Mouse (Mus musculus) hindbrain, embryonic 12.5 days (tissue): ENCODE results near the gene Rmnd5a. TPM values are rescaled to one million over a fixed set of nuclear protein-coding genes. Genes with fewer than 3 reads are reported as not detected.
A peak's percentile ranks its signal among the peaks of the same experiment; 100 is the strongest.
"Not testable (repeated sequence)": the region's sequence is repeated elsewhere in the genome, so short reads cannot be mapped to it uniquely, and the experiment has no call there.

Experiments used
- ATAC-seq: fragments of 200-750 bp; cut with Nextera tagmentation; 2 replicates; pipeline ENCODE4 v1.8.0; 2017; ENCODE audit warnings: moderate TSS enrichment; ENCODE audit not compliant: low FRiP score
- H3K27ac ChIP-seq: fragments of 300-500 bp; sonication (generic); 2 replicates; pipeline ENCODE4 v1.5.1; 2016; ENCODE audit warnings: mild to moderate bottlenecking
- H3K27me3 ChIP-seq: fragments of 300-500 bp; sonication (generic); 2 replicates; pipeline ENCODE4 v1.6.1; 2016; ENCODE audit warnings: mild to moderate bottlenecking
- H3K36me3 ChIP-seq: fragments of 300-500 bp; sonication (generic); 2 replicates; pipeline ENCODE4 v1.6.1; 2016; ENCODE audit warnings: mild to moderate bottlenecking
- H3K4me1 ChIP-seq: fragments of 300-500 bp; sonication (generic); 2 replicates; pipeline ENCODE4 v1.6.1; 2016
- H3K4me2 ChIP-seq: fragments of 300-500 bp; sonication (generic); replicated peaks from 2 replicates; pipeline ENCODE4 v1.6.1; 2016; ENCODE audit warnings: mild to moderate bottlenecking
- H3K4me3 ChIP-seq: fragments of 300-500 bp; sonication (generic); 2 replicates; pipeline ENCODE4 v1.5.1; 2016; ENCODE audit warnings: mild to moderate bottlenecking
- H3K9ac ChIP-seq: fragments of 300-500 bp; sonication (generic); 2 replicates; pipeline ENCODE4 v1.6.1; 2016; ENCODE audit warnings: mild to moderate bottlenecking, moderate library complexity
- H3K9me3 ChIP-seq: fragments of 300-500 bp; sonication (generic); replicated peaks from 2 replicates; pipeline ENCODE4 v1.6.1; 2016; ENCODE audit warnings: mild to moderate bottlenecking
- WGBS: fragments of 180-500 bp; shearing (Covaris S2); methylation state at CpG from one replicate; pipeline ENCODE4 v1.1.7; 2016; 5-methylcytosine and 5-hydroxymethylcytosine counted together
- polyA plus RNA-seq: library from polyadenylated mRNA; unstranded; fragments of >200 nt; fragmentation: Nextera tagmentation; extraction: Ambion mirVana; gene quantifications from 2 replicates; pipeline ENCODE4 v1.2.1, GENCODE M21; 2016

Rmnd5a gene
- polyA plus RNA-seq, result 15.5 and 18.4 TPM in 2 replicates

DNA sequence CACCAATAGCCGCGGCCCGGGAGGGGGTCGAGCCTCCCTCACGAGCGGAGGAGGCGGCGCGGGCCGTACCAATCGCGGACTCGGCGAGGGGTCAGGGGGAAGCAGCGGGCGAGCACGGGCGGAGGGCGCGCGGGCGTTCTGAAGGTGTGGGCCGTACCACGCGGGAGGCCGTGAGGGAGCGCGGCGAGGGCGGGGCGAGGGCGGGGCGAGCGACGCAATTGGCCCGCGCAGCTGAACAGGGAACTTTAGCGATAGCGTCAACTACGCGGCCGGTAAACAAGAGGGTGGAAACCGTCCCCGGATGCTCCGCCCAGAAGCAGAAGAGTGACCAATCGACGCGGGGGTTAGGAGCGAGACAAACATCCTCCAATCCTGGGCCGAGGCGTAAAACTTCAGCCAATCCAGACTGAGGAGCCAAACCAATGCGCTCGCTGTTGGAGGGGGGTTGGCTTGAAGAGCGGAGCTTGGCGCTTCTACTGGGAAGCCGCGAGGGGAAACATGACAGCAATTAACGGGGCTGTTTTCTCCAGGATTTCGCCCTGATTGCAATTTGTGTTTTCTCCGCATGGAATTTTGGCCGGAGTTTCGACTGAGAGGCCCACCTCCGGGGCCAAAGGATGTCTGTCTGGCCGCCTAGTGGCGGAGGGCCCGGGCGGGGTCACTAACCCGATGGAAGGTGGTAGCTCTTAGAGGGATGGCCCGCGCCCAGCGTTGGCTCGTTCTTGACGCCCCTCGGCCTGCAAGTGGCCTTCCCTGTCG, at the start of gene Rmnd5a:
Gene Rmnd5a (minus strand): TSS at position 146 of the 759 bp plus-strand sequence.
- ATAC-seq, result peak; percentile 99

DNA sequence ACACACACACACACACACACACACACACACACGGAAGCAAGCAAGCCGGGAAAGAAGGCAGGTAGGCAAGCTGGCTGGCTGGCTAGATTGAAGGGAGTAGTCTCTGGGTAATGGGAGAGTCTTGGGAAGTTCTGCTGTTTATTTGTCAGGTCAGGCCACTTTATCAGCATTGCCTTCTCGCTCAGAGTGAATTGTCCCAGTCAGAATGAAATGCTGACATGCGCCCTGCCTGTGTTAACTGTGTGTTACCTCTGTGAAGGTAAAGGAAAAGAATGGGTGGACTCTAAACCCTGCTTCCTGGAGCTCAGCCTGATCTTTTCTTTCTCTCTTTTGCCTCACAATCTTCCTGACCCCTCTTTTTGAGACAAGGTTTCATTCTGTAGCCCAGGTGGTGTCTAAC, 47.5 kb upstream of the Rmnd5a start:
- 62% methylated on average over 2 of the region's 4 CpGs for WGBS
- no peaks in the 10 kb centered on the region for H3K27me3 ChIP-seq
- H3K9me3 ChIP-seq, result no peaks in the 10 kb centered on the region
- no peaks in the 10 kb centered on the region for H3K36me3 ChIP-seq
- H3K4me2 ChIP-seq, result no peak overlapping the region
- H3K4me1 ChIP-seq, result no peaks in the 10 kb centered on the region
- H3K9ac ChIP-seq, result no peak overlapping the region
- H3K27ac ChIP-seq, result no peak overlapping the region
- no peak overlapping the region for H3K4me3 ChIP-seq
- ATAC-seq, result no peak

More for the DNA sequence above, at the start of gene Rmnd5a:
- peak within 1 kb of the TSS; percentile 94 for H3K4me2 ChIP-seq
- peak within 1 kb of the TSS; percentile 97 for H3K27ac ChIP-seq
- H3K27me3 ChIP-seq, result no peaks in the 10 kb centered on the region
- no peaks in the 10 kb centered on the region for H3K9me3 ChIP-seq
- peak within 1 kb of the TSS; percentile 94 for H3K9ac ChIP-seq
- H3K4me3 ChIP-seq, result peak within 1 kb of the TSS; percentile 97
- H3K4me1 ChIP-seq, result peaks cover 38% of the 10 kb centered on the region
- no peaks in the 10 kb centered on the region for H3K36me3 ChIP-seq
- under 1% methylated on average over 74 of the region's 75 CpGs for WGBS

- Histone ChIP-seq H3K36me3 (no peaks in the 10 kb centered on the region), H3K4me3 (no peak overlapping the region), H3K9ac (no peak overlapping the region), H3K4me1 (no peaks in the 10 kb centered on the region), H3K4me2 (no peak overlapping the region), H3K9me3 (no peaks in the 10 kb centered on the region), H3K27me3 (no peaks in the 10 kb centered on the region), H3K27ac (no peak overlapping the region)
- 83% methylated on average over 1 of the region's 1 CpGs for WGBS
- no peak for ATAC-seq
Observed at GRCm38 (mm10) chr6:71486867-71487266, 46.4 kb upstream of the Rmnd5a start.

DNA sequence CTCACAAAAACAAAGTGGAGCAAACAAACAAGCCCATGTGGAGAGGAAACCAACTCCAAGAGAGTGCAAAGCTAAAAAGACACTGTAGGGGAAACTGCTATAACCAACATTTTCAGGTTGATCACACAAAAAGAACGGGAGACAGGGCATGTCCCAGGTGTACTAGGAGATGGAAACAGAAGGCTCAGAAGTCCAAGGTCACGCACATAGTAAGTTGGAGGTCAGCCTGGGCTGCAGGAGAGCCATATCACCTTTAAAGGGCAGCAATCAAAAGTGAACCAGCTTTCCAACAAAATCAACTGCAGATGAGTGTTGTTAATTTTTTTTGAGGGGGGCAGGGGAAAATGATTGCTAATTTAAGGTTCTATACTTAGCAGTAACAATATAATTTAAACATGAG, 45.8 kb upstream of the Rmnd5a start:
- H3K9ac ChIP-seq, result no peak overlapping the region
- no peaks in the 10 kb centered on the region for H3K27me3 ChIP-seq
- no peaks in the 10 kb centered on the region for H3K9me3 ChIP-seq
- no peak overlapping the region for H3K27ac ChIP-seq
- no peaks in the 10 kb centered on the region for H3K4me1 ChIP-seq
- H3K36me3 ChIP-seq, result no peaks in the 10 kb centered on the region
- 77% methylated on average over 2 of the region's 2 CpGs for WGBS
- H3K4me3 ChIP-seq, result no peak overlapping the region
- no peak overlapping the region for H3K4me2 ChIP-seq
- no peak for ATAC-seq

DNA sequence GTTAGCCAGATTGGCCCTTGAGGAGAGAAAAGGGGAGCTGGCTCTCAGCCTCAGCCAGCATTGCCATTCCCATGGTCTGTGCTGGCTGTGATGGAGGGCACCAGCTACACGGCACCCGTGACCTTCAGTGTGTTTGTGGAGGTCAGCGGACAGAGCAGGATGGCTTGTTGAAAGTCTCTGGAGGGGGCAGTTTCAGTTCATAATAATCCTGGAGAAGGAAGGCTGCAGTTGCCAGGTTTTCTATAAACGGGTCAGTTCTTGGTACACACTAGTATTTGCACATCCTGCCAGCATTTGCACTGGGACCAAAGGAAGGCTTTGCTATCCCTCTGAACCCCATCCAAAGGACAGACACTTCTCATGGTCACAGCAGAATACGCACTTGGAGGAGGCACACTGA, 44.8 kb upstream of the Rmnd5a start:
- no peaks in the 10 kb centered on the region for H3K9me3 ChIP-seq
- H3K27ac ChIP-seq, result no peak overlapping the region
- 82% methylated on average over 5 of the region's 5 CpGs for WGBS
- no peak overlapping the region for H3K4me2 ChIP-seq
- no peak overlapping the region for H3K4me3 ChIP-seq
- no peaks in the 10 kb centered on the region for H3K27me3 ChIP-seq
- no peak overlapping the region for H3K9ac ChIP-seq
- H3K36me3 ChIP-seq, result no peaks in the 10 kb centered on the region
- H3K4me1 ChIP-seq, result no peaks in the 10 kb centered on the region
- ATAC-seq, result no peak

GRCm38 (mm10) chr6:71481136-71481535, 40.7 kb upstream of the Rmnd5a start:
- ATAC-seq, result no peak
- Histone ChIP-seq H3K4me3 (no peak overlapping the region), H3K27me3 (no peaks in the 10 kb centered on the region), H3K9ac (no peak overlapping the region), H3K27ac (no peak overlapping the region), H3K36me3 (no peaks in the 10 kb centered on the region), H3K4me1 (no peaks in the 10 kb centered on the region), H3K9me3 (no peaks in the 10 kb centered on the region), H3K4me2 (no peak overlapping the region)
- 53% methylated on average over 7 of the region's 7 CpGs for WGBS

DNA sequence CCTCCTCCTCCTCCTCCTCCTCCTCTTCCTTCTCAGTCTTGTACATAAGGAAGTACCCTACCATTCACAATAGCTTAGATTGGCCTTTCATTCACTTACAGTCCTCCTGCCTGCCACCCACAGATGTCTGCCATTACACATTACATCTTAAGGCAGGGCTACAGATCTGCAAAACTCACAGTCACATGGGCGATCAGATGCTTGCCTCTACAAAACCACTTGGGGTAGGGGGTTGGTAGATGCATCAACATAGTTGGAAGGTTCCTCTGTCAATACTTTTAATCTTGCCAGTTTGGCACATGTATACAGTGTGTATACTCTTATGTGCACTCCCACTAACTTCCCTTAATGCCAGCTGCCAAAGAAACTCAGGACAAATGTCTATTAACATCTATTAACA, 39.7 kb upstream of the Rmnd5a start:
- H3K4me1 ChIP-seq, result no peaks in the 10 kb centered on the region
- no peak overlapping the region for H3K9ac ChIP-seq
- H3K36me3 ChIP-seq, result no peaks in the 10 kb centered on the region
- H3K27me3 ChIP-seq, result no peaks in the 10 kb centered on the region
- H3K4me2 ChIP-seq, result no peak overlapping the region
- no peak overlapping the region for H3K27ac ChIP-seq
- no peaks in the 10 kb centered on the region for H3K9me3 ChIP-seq
- 96% methylated on average over 1 of the region's 1 CpGs for WGBS
- no peak overlapping the region for H3K4me3 ChIP-seq
- ATAC-seq, result no peak

DNA sequence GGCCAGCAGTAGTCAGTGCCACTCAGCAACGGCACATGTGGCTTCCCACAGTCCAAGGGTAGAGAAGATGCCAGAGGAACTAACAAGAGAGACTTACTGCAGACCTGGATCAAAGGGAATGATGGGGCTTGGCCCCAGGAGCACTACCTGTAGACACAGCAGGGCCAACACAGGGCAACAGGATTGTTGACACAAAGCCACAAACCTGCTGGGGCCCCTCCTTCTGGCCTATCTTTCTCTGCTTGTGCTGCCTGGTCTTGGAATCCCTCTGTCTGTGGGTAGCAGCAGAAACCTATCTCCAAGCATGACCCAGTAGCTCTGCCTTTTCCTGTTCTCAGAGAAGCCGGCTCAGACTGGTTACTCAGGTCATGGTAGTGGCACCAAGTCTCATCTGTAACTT, 39.2 kb upstream of the Rmnd5a start:
- 93% methylated on average over 2 of the region's 2 CpGs for WGBS
- not testable (repeated sequence) for H3K4me3 ChIP-seq, H3K27ac ChIP-seq

DNA sequence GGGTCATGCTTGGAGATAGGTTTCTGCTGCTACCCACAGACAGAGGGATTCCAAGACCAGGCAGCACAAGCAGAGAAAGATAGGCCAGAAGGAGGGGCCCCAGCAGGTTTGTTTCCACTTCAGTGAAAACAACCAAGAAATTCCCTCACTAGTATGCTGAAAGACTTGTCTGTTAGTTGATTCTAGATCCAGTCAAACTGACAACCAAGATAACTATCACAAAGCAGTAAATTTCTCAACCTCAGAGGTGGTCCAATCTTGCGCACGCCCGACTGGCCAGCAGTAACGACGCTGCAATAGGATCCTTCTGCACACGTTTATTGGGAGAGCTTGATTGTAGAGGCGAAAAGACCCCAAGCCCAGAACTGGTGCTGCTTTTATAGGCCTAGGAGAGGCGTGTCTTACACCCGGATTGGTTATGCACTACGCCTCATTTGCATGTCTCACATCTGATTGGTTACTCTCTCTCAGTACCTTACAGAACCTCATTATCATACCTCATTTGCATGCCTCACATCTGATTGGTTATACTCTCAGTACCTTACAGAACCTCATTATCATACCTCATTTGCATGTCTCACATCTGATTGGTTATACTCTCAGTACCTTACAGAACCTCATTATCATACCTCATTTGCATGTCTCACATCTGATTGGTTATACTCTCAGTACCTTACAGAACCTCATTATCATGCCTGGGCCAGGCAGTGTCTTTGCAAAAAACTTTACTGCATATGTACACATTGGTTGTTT, 38.6 kb upstream of the Rmnd5a start:
- not testable (repeated sequence) for H3K27me3 ChIP-seq, H3K4me2 ChIP-seq, H3K36me3 ChIP-seq, H3K4me3 ChIP-seq, H3K27ac ChIP-seq, H3K9me3 ChIP-seq, H3K9ac ChIP-seq, ATAC-seq, H3K4me1 ChIP-seq
- WGBS, result 87% methylated on average over 10 of the region's 10 CpGs

More for the DNA sequence above, 39.2 kb upstream of the Rmnd5a start:
- H3K4me1 ChIP-seq, H3K27me3 ChIP-seq, H3K36me3 ChIP-seq, H3K9me3 ChIP-seq, H3K9ac ChIP-seq, ATAC-seq, H3K4me2 ChIP-seq: not testable (repeated sequence)

DNA sequence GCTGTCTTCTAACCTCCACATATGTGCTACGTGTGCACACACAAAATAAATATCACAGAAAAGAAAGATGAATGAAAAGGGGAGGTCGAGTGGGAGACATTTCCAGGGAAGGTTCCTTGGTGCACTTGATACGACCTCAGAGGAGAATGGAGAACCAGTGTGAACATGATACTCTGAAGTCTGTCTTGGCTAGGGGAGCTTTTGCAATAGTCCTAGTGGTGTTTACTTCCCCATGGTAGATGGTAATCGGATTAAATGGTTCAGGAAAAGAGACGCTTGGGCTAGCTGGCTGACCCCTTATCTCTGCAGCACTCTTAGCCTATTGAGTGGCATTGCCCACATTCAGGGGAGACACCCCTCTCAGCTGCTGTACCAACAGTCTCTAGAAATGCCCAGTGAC, 36.3 kb upstream of the Rmnd5a start:
- no peaks in the 10 kb centered on the region for H3K4me1 ChIP-seq
- no peak for ATAC-seq
- H3K9ac ChIP-seq, result no peak overlapping the region
- H3K4me3 ChIP-seq, result no peak overlapping the region
- no peak overlapping the region for H3K4me2 ChIP-seq
- 81% methylated on average over 5 of the region's 5 CpGs for WGBS
- H3K9me3 ChIP-seq, result no peaks in the 10 kb centered on the region
- H3K27me3 ChIP-seq, result no peaks in the 10 kb centered on the region
- no peaks in the 10 kb centered on the region for H3K36me3 ChIP-seq
- H3K27ac ChIP-seq, result no peak overlapping the region

- no peaks in the 10 kb centered on the region for H3K4me1 ChIP-seq
- H3K4me3 ChIP-seq, result no peak overlapping the region
- no peak overlapping the region for H3K9ac ChIP-seq
- H3K9me3 ChIP-seq, result no peaks in the 10 kb centered on the region
- WGBS, result 87% methylated on average over 3 of the region's 3 CpGs
- no peak for ATAC-seq
- H3K27me3 ChIP-seq, result no peaks in the 10 kb centered on the region
- H3K36me3 ChIP-seq, result no peaks in the 10 kb centered on the region
- no peak overlapping the region for H3K27ac ChIP-seq
- H3K4me2 ChIP-seq, result no peak overlapping the region
Observed at GRCm38 (mm10) chr6:71475604-71476003, 35.2 kb upstream of the Rmnd5a start.

- Histone ChIP-seq H3K27ac (no peak overlapping the region), H3K9ac (no peak overlapping the region), H3K9me3 (no peaks in the 10 kb centered on the region), H3K4me2 (no peak overlapping the region), H3K27me3 (no peaks in the 10 kb centered on the region), H3K36me3 (no peaks in the 10 kb centered on the region), H3K4me1 (no peaks in the 10 kb centered on the region), H3K4me3 (no peak overlapping the region)
- ATAC-seq, result no peak
- WGBS, result 76% methylated on average over 1 of the region's 1 CpGs
Observed at GRCm38 (mm10) chr6:71472786-71473185, 32.3 kb upstream of the Rmnd5a start.
